Mouse (Mus musculus) olfactory bulb, adult 2 months (tissue): ENCODE data around the gene Pgrmc2.

Experiments used
- CTCF ChIP-seq: fragments of 200-500 bp; IDR thresholded peaks from 2 replicates; pipeline ENCODE4 v1.5.1; 2012; ENCODE audit warnings: low read depth, mild to moderate bottlenecking, low read length, moderate library complexity; ENCODE audit not compliant: insufficient read depth
- POLR2A ChIP-seq: fragments of 200-500 bp; IDR thresholded peaks from 2 replicates; pipeline ENCODE4 v1.6.1; 2012; ENCODE audit warnings: mild to moderate bottlenecking, low read depth, low read length, moderate library complexity; ENCODE audit not compliant: insufficient read depth

GRCm38 (mm10) chr3:41058395-41058794, 24.5 kb downstream of the Pgrmc2 start:
- TF ChIP-seq CTCF = no peak
- TF ChIP-seq POLR2A = no peak
